Mouse (Mus musculus): ENCODE data around the gene Col6a6.
A peak's percentile ranks its signal among the peaks of the same experiment; 100 is the strongest.
"Not testable (repeated sequence)": the region's sequence is repeated elsewhere in the genome, so short reads cannot be mapped to it uniquely, and the experiment has no call there.

The Col6a6 gene

DNA sequence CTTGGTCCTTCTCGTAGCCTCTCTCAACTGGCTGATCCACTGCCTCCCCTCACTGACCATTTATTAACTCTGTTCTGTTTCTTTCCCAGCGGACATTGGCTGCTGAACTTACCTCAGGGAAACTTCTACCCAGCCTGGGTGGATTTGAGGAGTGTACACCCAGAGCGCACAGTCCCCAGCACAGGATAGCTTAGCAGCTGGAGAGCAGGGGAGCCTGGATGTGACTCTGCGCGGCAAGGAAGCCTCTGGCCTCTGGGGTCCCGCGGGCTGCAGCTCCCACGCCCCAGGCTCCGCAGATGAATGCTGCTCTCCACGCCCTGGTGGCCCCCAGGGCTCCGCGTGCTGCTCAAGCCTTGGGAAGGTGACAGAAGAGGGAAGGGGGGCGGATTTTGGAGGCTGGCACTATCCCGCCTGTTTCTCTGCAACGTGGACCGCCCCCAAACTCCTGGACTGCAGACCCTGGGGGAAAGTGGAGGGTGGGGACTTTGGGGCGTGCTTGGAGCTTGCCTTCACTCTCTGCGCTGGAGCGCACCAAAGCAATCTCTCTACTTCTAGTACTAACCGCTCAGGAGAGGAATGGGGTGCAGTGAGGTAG lies at the start of gene Col6a6:
Gene Col6a6 (minus strand): TSS at position 370 of the 595 bp plus-strand sequence.
- no peak for DNase-seq (ENCODE audit: low read depth, low spot score)

DNA sequence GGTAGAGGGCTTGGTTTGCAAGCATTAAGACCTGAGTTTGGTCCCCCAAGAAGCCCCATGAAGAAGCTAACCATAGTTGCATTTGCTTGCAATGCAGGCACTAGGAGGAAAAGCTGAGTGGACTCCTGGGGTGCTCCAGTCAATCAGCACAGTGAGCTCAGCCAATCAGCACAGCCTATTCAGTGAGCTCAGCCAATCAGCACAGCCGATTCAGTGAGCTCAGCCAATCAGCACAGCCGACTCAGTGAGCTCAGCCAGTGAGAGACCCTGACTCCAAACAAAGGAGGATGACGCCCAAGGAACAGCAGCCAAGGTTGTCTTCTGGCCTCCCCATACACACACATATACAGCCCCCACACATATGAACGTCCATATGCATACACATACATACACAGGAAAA lies 48.2 kb upstream of the Col6a6 start:
- DNase-seq (ENCODE audit: low read depth, low spot score) = no peak

DNA sequence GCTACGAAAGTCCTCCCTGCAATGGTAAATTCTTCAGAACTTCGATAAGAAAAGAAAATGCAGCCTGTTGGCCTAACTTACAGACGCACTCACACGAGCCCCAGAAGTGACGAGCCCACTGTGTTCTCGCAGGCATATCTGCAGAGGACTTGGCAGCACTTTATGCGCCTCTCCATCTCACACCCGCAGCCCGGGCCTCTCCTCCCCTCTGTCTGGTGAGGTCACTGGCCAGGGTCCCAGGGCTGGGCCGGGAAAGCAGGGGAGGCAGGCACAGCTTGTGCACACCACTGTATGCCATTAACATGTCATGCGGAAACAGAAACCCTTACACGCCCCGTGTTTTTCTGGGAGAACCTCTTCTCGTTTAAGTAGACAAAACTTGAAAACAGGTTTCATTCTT lies 43.7 kb upstream of the Col6a6 start:
- no peak for DNase-seq (ENCODE audit: low read depth, low spot score)

DNA sequence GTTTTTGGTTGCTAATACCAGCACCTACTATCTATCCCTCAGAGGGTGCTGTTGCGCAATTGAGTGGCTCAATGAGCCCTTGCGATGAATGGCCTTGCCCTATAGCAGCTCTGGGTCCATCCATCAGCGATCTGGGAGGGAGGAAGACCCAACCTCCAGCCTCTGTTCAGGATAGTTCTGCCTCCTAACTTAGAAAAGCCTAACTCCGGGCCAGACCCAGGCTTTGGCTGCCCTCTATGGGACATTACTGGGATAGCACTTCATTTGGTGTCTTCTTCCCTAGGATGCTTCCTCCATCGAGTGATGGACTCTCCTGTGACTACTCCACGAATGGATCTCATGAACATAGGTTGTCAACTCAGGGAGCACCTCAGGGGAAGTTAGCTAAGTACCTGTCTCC lies 29.8 kb upstream of the Col6a6 start:
- peak; percentile 16 for DNase-seq (ENCODE audit: low read depth, low spot score)

DNA sequence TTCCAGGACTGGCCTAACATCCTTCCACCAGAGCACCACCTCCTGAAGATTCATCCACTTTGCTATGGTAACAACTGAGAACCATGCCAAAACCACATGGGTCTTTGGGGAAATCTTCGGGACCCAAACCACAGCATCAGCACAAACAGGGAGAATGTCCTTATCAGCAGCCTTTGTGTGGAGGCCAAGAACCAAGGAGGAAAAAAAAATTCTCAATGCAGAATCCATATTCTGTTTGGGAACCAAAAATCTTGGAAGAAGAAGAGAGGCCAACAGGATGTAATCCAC lies 24.8 kb upstream of the Col6a6 start:
- no peak for DNase-seq (ENCODE audit: low read depth, low spot score)

DNA sequence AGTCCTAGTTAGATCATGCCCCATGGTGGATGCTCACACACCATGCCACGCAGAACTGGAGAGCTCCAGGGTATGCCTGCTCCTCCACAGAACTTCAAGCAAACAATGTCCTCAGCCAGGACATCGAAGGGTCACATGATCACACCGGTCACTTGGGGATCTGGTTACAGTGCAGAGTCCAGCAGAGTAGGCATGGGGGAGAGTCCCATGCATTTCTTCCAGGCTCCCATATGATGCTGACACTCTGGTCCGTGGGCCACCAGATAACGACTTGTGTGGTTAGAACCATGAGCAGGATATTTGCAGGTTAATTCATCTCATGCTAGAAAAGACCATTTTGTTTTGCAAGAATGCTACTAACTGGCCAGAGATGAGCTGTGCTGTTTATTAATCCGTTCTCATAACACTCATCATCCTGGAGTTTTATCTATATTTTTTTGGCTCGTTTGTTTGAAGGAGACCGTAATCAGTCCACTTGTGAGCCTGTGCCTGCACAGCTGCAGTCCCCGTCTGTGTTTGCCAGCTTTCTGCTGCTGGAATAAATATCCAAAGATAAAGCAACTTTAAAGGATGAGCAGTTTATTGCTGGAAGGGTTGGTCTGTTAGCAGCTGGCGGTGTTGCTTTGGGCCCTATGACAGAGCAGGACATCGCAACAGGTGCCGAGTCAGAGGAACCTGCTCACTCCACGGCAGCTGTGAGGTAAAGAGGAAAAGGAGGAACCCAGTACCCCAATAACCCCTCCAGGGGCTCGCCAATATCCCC lies 24.2 kb upstream of the Col6a6 start:
- no peak for DNase-seq (ENCODE audit: low read depth, low spot score)

DNA sequence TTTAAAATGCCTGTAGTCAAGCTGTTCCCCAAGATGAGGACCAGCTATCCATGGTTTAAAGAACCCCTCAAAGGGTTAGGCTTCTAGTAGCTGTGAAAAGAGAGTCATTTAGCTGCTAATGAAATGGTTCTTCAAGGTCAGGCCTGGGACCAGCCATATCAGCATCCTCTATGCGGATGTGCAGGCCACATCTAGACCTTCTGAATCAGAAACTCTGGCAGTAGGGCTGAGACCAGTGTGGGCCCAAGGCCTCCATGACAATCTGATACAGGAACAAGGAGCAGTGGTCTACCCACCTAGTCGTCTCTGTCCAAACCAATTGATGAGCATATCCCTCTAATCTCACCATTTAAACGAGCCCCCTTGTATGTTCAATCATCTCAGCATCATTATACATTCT lies 23.1 kb upstream of the Col6a6 start:
- no peak for DNase-seq (ENCODE audit: low read depth, low spot score)

DNA sequence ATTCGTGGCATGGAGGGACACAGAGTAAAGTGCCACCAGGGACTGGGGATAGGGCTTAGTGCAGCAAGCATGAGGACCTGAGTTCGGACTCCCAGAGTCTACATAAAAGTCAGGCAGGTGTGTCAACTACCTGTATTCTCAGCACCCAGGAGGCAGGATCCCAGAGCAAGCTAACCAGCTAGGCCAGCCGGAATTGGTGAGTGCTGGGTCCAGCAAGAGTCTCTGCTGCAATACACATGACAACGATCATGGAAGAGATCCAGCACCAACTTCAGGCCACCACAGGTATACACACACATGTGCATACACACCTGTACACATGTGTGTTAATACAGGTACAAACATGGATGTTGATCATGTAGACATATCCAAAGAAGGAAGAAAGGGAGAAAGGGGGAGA lies 20.4 kb upstream of the Col6a6 start:
- no peak for DNase-seq (ENCODE audit: low read depth, low spot score)

DNA sequence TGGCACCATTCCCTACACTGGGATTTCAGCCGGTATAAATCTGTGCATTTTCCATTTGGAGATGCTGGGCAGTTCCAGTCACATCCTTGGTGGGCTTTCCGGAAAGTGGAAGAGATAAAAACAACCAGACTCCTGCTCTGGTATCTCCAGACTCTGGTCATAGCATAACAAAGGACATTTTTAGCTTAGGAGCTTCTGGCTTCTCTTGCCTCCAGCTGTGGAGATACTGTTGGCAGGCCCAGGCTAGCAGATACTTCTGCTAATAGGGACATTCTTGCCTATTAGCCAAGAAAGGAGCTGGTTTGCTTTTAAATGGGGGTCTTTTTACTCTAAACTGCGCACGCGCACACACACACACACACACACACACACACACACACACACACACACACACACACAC lies 19.3 kb upstream of the Col6a6 start:
- no peak for DNase-seq (ENCODE audit: low read depth, low spot score)

DNA sequence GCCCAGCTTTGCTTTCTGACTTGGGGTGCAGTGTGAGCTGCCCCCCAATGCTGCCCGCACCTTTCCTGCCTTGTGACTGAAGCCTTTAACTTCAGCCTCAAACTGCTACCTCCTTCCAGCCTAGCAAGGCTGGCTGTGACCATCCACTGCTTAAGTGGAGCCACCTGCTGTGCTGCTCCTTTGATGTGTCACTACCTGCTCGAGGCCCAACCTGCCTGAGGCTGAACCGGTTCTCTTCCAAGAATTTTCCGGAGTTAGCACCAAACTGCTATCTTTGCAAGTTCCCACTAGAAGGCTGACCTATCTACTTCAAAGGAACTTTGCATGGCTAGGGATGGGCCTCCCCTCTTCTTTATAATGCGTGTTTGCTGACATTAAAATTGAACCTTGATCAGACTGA lies 13.4 kb upstream of the Col6a6 start:
- DNase-seq (ENCODE audit: low read depth, low spot score) = not testable (repeated sequence)

DNA sequence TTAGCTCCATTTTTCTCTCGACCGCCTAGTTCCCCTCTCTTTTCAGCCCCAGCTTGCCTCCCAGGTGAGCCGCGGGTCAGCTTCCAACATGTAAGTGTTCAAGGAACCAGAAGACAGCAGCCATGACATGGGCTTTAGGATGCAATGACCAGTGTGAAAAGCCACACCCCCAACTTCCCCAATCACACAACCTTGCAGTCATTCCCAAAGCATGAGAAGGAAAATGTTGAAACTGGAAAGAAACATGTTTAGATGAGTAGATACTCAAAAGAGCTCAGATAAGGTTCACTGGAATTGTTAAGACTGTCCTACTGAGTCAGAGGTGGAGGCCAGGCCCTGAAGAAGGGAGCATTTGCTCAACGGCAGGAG lies 11.2 kb upstream of the Col6a6 start:
- DNase-seq (ENCODE audit: low read depth, low spot score) = no peak

DNA sequence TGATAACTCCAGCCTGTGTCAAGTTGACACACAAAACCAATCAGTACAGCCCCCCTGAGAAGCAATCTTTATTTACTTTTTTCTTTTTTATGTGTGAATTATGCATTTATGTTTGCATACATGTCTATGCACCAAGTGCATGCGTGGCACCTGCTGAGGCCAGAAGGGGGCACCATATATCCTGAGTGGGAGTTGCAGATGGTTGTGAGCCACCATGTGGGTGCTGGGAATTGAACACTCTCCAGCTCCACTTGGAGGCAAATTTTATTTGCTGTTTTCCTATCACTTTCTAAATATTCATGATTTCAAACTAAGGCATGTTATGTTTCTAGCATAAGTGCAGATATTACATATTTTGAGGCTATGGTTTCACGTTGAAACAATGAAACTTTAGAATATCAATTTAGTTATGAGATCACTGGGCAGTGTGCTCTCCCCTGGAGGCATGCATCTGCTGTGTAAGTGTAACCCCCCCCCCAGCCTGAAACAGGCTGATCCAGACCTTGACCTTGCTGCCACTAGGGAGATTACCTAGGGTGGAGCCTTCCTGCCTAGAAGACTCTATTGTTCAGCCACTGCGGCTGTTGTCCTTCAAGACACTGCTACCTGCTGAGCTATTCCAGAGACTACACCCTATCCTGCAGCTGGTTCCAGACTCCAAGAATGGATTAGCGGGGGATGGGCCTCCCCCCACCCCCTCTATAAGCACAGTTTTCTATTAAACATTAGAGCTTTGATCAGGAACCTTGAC lies 10.6 kb upstream of the Col6a6 start:
- no peak for DNase-seq (ENCODE audit: low read depth, low spot score)

DNA sequence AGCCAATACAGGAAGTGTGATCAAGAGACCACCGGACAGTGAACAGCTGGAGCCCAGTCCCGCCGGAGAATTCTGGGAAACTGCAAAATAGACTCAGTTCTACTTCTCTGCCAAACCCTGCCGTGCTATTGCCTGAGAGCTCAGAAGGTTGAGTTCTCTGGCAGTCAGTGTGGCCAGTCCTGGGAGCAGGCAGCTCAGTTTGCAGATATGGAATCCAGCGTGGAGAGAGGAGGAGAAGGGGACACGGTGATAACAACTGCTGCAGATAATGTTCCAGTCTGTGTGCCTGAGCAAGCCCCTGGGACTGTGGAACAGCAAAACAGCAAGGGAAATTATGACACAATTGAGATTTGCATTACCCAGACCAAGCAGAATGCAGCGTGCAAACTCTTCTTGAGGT lies 7.6 kb upstream of the Col6a6 start:
- no peak for DNase-seq (ENCODE audit: low read depth, low spot score)

DNA sequence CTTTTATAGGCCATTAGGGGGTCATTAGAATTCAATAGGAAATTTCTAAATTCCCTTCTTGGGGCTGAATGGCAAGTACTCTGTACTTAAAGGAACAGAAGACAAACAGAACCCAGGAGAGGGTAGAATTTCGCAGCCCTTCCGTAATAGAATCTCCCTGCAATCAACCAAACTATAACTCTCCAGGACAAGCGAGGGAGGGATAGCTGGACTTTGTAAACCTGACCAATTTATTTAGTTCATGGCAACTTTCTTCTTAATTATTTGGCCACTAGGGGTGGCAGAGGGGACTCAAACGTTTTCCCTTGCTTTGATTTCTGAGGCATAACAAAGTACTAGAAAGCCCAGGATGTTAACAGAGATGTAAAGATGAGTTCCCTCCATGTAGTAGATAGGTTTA lies 6.8 kb upstream of the Col6a6 start:
- no peak for DNase-seq (ENCODE audit: low read depth, low spot score)

DNA sequence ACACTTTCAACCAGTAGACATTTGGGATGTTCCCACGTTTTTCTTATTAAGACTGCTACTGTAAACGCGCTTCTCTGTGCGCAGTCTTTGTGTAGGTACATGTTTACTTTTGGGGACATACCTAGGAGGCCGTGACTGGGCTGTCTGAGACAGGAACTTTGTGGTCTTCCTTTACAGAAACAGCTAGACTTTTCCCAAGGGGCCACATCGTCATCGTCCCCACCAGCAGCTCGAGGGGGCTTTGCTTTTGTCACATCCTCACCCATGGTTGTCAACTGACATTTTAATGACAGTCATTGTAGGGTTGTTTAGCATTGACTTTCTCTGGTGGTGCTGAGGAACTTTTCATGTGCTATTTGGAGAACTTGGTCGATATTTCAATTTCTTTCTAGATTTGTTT lies 3.3 kb upstream of the Col6a6 start:
- no peak for DNase-seq (ENCODE audit: low read depth, low spot score)

DNA sequence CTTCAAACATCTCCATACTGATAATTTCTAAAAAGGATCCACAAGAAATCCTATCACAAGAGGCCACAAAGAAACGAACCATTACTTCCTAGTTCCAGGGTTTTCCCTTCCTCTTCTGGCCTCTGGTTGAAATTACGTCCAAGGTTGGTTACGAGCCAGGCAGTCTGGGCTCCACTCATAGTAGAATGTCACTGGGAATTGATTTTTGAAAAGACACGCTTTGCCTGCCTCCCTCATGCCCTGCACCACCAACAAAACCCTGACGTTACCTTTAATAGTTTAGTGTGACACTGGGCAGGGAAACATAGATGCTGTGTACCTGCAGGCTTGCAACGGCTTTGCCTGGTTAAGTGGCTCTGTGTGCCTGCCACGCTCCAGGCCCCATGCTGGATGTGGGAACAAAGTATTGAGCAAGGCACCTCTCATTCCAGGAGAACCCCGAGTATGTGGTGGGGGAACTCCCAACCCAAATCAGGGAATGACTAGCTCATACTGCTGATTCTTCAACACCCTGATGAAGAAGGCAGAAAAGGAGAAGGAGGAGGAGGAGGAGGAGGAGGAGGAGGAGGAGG lies 798 bp downstream of the Col6a6 start:
- no peak for DNase-seq (ENCODE audit: low read depth, low spot score)

DNA sequence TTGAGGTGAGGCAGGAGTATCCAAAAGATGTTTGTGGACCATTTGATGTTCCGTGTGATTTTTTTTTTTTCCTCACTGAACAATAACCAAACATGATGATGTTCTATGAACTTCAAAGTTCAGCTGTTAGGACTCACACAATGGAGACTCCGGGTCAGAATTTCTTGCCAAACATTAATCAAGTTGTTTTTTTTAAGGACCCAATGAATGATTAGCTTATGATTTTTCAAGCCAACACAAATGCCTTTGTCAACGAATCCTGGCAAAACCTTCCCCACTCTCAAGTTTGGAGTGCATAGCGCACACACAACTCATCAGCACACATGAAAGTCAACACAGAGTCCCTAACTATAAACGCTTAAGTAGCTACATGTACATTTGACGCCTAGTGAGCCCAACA lies 7.2 kb downstream of the Col6a6 start:
- no peak for DNase-seq (ENCODE audit: low read depth, low spot score)

DNA sequence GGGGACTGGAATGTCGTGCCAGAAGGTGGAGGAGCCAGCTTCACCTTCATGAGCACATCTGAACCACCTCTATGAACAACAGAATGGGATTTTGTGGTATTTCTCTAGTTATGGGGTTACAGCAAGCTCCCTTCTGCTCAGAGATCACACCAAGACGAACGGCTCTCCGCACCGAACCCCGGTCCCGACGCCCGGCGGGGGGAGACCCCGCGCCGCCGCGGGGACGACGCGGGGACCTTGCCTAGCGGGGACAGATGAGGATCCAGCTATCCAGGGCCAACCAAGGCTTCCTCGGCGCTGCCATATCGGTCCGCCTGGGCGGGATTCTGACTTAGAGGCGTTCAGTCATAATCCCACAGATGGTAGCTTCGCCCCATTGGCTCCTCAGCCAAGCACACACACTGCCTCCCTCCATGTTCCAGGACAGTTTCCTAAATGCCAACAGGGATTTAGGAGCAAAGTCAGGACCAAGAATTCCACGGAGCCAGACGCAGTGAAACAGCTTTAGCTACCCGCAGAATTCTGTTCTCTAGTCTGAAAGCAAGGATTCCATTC lies 8.7 kb downstream of the Col6a6 start:
- no peak for DNase-seq (ENCODE audit: low read depth, low spot score)

DNA sequence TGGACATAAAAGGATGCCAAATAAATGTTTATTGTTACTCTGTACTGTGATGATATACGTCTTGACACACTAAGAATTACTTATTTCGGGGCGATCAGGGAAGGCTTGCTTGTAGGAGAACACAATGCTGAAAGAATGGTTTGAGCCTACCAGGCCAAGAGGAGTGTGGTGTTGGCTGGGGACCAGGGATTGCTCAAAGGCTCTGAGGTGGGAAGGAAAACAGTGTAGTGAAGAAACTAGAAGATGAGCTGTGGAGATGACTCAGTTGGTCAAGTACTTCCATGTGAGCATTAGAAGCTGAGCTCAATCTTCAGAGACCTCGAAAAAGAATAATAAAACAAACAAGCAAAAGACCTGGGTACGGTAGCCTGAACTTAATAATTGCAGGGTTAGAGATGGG lies 13.5 kb downstream of the Col6a6 start:
- DNase-seq (ENCODE audit: low read depth, low spot score) = no peak

DNA sequence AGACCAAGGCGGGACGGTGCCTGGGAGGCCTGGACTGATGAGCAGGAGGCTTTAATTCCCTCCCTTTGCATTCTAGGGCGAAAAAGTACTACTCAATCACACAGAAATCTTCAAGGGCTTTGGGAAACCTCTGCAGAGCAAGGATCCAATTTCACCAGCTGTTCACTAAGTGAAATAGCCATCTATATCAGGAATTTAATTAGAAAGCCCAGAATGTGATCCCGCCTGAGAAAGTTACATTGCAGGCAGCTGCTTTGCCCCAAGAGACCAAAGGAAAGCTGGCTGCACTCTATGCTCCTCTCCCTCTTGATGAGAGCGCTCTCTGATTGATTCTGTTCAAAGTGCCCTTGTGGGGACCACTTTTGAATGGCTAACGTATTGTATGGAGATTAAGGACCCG lies 16.5 kb downstream of the Col6a6 start:
- no peak for DNase-seq (ENCODE audit: low read depth, low spot score)

DNA sequence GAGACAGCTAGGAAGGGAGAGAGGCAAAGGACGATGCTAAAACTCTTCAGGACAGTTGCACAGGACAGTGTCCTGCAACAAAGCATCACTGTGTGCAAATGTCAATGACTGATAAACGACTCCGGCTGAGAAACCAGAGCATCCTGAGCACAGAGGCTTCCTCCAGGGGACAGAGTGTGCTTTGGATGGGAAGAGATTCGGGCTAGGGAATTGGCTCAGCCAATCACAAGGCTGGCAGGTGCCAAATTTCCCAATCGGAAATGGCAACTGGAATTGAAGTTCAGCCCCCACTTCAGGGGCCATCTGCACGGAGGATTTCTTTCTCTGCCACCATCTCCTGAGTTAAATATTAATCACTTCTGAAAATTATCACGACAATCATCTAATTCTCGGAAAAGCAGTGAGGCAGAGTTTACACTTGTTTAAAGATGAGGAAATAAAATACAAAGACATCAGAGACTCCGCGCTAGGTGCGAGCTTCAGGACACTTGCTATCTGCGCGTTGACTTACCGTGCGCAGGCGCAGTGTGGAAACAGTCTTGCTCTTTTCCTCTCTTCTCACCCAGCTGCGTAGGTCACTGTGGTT lies 18.9 kb downstream of the Col6a6 start:
- DNase-seq (ENCODE audit: low read depth, low spot score) = no peak

DNA sequence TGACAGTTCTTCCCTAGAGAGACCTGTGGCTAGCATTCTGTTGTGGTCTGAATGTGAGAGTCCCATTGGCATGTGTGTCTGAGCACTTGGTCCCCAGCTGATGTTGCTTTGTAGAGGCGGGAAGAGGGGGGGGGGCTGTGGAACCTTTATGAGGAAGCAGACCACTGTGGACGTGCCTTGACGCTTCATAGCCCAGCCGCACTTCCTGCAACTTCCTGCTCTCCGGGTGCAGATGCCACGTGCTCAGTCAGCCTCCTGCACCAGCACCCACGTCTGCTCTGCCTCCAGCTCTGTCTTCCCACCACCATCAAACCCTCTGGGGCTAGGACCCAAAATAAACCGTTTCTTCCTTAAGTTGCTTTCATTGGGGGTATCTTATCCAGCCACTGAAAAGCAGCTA lies 24.5 kb downstream of the Col6a6 start:
- DNase-seq (ENCODE audit: low read depth, low spot score) = no peak

All from retina, adult 2 months (tissue).